Mouse (Mus musculus) kidney, postnatal 14 days (tissue): ENCODE measurements around the gene Ssbp2.

ENCODE experiments used
- DNase-seq: peaks from one replicate; pipeline ENCODE4 v3.0.0; 2022; ENCODE audit warnings: mixed read lengths

Ssbp2 gene

DNA sequence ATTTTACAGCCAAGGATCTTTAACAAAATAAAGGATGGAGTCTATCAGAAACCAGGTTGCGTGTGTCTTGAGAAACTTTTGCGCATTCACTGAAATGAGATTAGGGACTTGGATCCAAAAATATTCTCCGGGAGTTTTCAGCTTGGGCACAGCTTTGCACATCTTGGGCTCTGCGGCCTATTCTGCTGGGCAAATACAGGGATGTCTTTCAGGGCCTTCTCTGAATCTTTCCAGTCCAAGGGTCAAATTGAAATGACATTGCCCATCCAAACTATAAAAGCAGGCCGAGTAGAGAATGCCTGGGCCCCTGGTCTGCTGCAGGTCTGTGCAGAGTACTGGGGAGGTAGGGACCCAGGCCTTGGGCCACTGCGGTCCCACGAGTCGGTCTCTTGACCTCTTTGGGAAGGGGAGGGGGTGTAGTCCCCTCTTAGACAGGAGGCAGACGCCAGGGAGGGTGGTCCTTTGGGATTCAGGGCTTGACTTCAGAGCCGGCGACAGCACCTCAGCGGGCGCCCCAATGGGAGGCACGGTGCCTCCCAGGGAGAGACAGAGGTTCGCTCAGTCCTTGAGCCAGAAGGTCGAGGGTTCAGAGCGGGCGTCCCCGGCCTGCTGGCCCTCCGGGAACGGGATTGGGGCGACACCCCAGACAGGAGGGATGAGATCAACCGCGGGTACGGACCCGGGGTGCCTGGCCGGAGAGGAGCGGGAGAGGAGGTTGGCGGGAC lies at the start of gene Ssbp2:
TSS of gene Ssbp2 (plus strand) at position 388 of the 725 bp plus-strand sequence.
- DNase-seq = no peak

DNA sequence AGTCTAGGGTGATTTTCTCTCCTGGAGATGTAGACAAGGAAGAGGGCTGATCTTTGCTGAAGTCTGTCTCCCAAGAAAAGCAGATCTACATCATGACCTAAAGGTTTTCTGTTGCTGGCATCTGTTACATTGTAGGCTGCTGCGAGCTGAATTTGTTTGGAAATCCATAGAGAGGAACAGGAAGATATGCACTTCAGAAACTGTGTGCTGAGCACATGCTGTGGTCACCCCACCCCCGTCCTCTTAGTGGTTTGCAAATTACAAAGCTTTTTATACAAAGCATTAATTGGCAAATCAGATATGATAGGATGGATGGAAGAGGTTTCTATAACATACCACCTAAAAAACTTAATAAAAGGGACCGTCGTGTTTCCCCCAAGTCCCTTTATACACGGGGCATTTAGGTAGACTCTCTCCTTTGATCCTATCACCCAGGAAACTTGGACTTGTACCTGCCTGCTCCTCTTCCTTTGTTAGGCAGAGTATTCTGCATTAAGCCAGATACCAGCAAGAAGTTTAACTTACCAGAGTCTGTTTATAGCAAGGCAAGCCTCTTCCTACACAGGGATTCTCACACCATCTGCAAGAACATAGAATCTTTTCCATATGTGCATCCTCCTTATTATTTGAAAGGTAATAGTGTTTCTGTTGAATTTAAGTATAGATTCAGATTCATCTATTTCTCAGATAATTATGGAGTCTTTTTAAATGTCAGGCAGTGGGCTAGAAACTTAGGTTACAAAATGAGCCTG lies 46.2 kb upstream of the Ssbp2 start:
- no peak for DNase-seq

DNA sequence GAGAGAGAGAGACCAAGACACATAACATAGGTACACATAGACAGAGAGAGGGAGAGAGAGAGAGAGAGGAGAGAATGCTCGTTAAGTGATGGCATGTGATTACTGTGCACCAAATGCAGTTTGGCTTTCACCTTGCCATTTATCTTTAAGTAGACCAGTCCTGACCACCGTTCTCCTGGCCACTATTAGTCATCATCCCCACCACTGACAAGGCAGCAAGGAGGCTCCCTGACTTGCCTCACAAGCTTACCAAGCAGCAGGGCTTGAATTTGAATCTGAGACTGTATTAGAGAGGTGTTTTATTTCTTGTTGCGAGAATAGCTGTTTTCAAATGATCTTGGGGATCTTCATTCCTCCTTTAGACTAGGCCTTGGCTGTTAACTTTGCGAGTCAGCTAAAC lies 44.2 kb upstream of the Ssbp2 start:
- no peak for DNase-seq

DNA sequence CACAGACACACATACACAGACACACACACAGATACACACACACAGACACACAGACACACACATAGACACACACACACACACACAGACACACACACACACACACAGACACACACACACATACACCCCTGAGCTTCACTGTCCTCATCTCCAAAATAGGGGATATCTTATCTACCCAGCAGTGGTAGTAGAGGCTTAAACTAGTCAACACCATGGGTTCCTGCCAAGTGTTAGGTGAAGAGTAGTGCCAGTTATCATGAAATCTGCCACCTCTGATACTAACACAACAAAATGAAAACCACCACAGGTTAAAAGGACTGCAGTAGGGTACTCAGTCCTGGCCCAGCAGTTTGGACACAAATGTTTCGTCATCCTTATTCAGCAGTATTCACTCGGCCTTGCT lies 43.4 kb upstream of the Ssbp2 start:
- DNase-seq = no peak

GRCm38 (mm10) chr13:91421387-91421949 lies 38.6 kb upstream of the Ssbp2 start:
- peak; percentile 84 for DNase-seq

GRCm38 (mm10) chr13:91430867-91431266 lies 29.2 kb upstream of the Ssbp2 start:
- DNase-seq = no peak

DNA sequence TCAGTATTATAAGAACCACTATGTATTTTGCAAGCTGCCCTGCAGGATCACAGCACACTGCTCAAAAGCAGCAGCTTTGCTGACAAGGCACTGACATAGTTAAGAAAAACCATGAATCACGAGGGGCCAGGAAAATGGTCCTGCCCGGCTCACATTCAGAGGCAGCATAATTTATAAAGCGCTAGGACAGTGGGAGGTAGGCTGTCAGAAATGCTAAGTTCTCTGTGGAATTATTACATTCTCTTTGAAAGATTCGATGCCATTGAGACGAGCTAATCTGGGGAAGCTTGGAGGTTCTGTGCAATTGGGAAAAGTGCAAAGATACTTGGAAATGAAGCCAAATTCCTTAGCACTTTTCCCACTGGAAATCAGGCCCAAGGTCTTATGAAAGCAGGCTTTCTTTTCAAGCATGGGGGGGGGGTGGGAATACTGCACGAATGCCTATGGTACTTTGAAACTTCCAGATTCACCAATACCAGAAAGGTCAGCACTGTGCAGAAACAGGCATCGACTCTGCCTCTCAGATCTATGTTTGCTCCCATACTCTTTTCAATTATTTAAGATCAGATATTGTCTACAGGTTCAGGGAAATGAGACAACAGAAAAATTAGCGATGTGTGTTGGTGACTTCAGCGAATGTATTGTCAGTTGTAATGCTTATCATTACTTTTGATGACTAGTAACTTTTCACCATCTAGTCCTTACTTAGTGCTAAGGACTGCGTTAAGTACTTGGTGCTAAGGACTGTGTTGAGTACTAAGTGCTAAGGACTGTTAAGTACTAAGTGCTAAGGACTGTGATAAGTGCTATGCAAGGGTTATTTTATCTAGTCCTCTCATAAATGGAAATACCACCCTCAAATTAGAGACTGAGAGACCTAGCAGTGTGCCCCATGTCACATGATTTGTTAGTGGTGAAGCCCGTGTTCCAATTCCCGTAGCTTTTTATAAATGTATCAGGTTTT lies 28.4 kb upstream of the Ssbp2 start:
- DNase-seq = peak; percentile 22

- DNase-seq = no peak
Measured at GRCm38 (mm10) chr13:91433021-91433420, 27.1 kb upstream of the Ssbp2 start.

GRCm38 (mm10) chr13:91437931-91438330 lies 22.2 kb upstream of the Ssbp2 start:
- DNase-seq = no peak

DNA sequence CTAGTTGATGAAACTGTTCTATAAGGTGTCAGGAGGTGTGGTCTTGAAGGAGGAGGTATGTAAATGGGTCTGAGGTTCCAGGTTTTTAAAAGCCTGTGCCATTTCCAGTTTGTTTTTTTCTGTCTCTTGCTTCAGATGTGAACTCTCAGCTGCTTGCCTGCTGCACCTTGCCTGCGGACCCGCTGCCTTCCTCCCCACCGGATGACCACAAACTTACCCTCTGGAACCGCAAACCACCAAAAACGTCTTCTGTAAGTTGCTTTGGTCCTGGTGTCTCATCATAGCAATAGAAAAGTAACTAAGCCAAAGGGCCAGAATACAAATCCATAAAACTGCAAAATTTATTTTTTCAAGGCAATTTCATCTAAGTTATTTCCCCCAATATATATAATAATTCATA lies 18.6 kb upstream of the Ssbp2 start:
- no peak for DNase-seq

DNA sequence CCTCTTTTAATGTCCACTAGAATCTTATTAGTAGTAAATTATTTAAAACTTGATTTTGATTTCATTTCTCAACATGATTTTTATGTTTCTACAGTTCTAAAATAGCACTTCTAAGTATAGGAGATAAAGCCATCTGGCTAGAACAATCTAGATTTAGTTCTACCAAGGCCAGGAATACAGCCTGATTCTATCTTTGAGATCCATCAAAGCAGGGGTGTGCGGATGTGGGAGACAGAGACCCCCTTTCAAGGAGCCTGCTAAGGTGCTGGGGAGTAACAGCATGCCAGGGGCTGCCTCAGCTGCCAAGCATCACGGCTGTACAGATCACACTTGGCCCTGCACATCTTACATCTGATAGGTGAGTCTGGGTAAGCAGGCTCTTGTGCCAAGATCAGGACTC lies 13.4 kb upstream of the Ssbp2 start:
- DNase-seq = no peak

GRCm38 (mm10) chr13:91448936-91449335 lies 11.1 kb upstream of the Ssbp2 start:
- no peak for DNase-seq

- no peak for DNase-seq
Measured at GRCm38 (mm10) chr13:91451405-91452166, 8.5 kb upstream of the Ssbp2 start.

DNA sequence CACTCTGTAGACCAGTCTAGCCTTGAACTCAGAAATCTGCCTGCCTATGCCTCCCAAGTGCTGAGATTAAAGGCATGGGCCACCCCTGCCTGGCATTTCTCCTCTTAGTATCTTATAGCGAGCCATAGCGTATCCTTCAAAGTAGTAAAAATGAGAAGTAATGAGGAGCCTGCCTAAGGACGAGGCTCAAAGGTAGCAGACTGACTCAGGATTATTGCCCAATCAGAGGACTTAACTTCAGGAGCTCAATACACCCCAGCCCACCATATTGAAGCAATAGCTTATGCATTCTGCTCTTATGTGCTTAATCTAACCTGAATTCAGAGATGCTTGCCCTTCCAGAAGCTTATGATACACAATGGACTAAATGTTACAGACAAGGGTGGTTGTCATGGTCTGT lies 7.8 kb upstream of the Ssbp2 start:
- DNase-seq = no peak

GRCm38 (mm10) chr13:91453236-91453635 lies 6.8 kb upstream of the Ssbp2 start:
- DNase-seq = no peak

GRCm38 (mm10) chr13:91456041-91456440 lies 4.0 kb upstream of the Ssbp2 start:
- DNase-seq = no peak

DNA sequence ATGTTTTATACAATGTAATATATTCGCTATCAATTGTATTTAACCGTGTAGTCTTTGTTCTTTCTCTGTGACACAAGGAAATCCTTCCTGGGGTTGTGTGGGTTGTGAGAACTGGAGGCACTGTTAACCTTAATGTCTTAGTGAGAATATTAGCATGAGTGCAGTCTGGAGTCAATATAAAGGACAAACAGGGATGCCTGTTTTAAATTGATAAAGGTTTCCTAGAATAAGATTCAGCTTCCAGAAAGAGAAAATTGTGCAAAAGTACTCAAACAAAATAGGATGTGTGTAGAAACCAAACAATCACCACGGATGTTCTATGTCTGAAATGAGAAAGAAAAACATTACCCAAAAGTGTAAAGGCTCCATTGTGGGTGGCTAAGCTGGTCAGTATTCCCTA lies 3.3 kb upstream of the Ssbp2 start:
- DNase-seq = no peak

DNA sequence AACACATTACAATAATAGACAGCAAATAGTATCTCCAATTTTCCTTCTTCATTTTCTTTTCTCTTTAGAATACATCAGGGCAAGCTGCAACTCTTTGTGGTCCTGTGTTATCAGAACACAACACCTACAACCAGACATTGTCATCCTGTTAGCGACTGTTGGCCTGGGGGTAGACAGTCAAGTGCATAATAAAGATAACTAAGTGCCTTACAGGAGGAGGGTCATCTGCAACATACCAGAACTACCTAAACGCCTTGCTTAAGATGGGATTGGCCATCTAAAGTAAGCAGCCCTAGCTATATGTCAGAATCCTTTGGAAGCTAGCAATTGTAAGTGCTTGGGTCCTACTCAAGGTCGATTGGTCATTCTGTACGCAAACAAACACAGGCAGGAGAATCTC lies 2.1 kb upstream of the Ssbp2 start:
- no peak for DNase-seq

DNA sequence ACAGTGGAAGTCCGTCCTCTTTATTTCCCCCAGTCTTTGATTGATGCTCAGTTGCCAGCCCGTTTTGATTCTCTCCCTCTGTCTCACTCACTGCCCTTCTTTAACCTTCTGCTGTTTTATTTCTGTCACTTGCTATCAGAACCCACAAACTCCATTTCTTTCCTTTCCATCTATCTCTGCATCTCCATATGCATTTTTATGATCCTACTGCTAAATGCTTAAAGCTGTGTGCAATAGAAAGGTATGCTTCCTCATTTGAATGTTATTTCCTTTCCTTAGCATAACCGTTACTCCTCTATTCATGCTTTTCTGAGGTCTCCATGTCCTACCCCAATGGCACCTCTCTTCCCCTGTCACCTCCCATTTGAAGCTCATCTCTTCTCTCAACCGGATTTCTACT lies 594 bp upstream of the Ssbp2 start:
- no peak for DNase-seq

DNA sequence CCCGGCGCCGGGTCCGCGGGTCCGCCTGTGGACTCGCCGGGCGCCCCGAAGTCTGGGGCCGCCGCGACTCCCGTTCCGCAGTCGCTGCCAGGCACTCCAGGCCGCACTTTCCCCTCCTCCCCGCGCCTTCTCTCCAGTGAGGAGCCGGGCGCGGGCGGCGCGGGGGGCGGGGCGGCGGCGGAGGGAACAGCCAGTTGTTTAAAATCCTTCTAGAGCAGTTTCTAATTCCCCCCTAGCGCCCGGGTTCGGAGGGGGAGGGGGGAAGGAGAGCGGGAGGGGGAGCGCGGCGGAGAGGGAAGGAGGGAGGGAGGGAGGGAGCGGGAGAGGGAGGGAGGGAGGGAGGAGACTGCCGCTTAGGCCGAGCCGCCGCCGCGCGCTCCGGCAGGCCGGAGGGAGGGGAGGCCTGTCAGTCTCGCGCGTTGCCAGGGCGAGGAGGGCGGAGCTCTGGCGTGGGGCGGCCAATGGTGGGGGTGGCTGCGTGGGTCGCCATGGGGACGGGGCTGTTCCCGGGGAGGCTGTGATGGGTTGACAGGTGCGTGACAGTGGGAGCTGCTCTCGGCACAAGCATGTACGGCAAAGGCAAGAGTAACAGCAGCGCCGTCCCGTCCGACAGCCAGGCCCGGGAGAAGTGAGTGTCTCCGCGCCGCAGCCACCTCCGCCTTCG lies 670 bp downstream of the Ssbp2 start:
- DNase-seq = peak; percentile 99

GRCm38 (mm10) chr13:91461299-91461698 lies 1.2 kb downstream of the Ssbp2 start:
- no peak for DNase-seq
